Mouse (Mus musculus): Measurements from ENCODE around the gene Dtx1. TPM values are rescaled to one million over a fixed set of nuclear protein-coding genes. Genes with fewer than 3 reads are reported as not detected.

Dtx1 gene
- polyA plus RNA-seq, 1 experiment from 2014 or later, result 53.9 TPM

- H3K27me3 ChIP-seq (ENCODE audit: control insufficient read depth, insufficient read depth, low read length), result peaks cover 24% of the 10 kb centered on the region
- no peaks in the 10 kb centered on the region for H3K4me1 ChIP-seq (replicated peaks; ENCODE audit: control insufficient read depth, insufficient read depth, low read length)
- no peak overlapping the region for H3K4me2 ChIP-seq (replicated peaks)
- peaks cover 61% of the 10 kb centered on the region for H3K36me3 ChIP-seq (replicated peaks; ENCODE audit: control insufficient read depth, insufficient read depth)
- no peak for DNase-seq (ENCODE audit: low spot score)
- H3K27ac ChIP-seq, result no peak overlapping the region
- no peak overlapping the region for H3K9ac ChIP-seq
- H3K4me3 ChIP-seq (replicated peaks; ENCODE audit: low read length), result no peak overlapping the region
- WGBS, result 85% methylated on average over 3 of the region's 3 CpGs
- no peak for ATAC-seq (ENCODE audit: low FRiP score)
- H3K9me3 ChIP-seq (ENCODE audit: control insufficient read depth, low read length), result no peaks in the 10 kb centered on the region
Measured at GRCm38 (mm10) chr5:120687484-120687851, 24.3 kb downstream of the Dtx1 start.

DNA sequence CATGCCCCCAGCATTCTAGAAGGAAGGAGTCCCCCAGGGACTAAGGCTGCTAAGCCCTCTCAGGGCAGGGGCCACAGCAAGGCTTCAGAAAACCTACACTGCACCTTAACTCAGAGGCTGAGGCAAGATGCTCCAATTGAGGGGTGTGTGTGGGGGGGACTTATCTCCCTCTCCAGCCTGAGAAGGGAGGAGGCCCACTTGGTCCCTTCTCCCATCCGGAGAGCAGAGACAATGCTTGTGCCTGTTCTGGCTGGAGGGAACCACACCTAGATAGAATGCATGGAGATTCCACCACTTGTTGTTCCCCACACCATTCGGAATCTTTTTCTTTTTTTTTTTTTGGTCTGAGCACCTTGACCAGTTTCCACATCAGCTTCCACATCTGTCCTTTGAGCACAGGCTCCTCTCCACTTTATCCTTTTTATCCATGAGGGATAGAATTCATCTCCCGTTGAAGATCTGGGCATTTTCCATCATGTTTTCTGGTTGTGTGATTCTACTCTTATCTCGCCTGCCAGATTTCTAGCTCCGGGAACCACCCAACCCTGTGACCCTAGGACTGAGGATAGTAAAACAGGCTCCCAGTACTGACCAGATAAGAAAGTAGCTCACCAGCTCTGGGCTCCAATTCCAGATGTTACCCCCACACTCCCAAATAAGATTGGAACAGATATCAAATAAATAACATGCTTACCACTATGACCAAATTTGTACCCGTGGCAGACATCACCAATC, 24.8 kb downstream of the Dtx1 start:
- no peak overlapping the region for H3K9ac ChIP-seq
- ATAC-seq (ENCODE audit: low FRiP score), result no peak
- H3K36me3 ChIP-seq (replicated peaks; ENCODE audit: control insufficient read depth, insufficient read depth), result peaks cover 61% of the 10 kb centered on the region
- H3K4me2 ChIP-seq (replicated peaks), result no peak overlapping the region
- no peak overlapping the region for H3K27ac ChIP-seq
- H3K4me1 ChIP-seq (replicated peaks; ENCODE audit: control insufficient read depth, insufficient read depth, low read length), result no peaks in the 10 kb centered on the region
- 83% methylated on average over 6 of the region's 6 CpGs for WGBS
- peaks cover 29% of the 10 kb centered on the region for H3K27me3 ChIP-seq (ENCODE audit: control insufficient read depth, insufficient read depth, low read length)
- H3K9me3 ChIP-seq (ENCODE audit: control insufficient read depth, low read length), result no peaks in the 10 kb centered on the region
- no peak overlapping the region for H3K4me3 ChIP-seq (replicated peaks; ENCODE audit: low read length)
- DNase-seq (ENCODE audit: low spot score), result no peak

- H3K36me3 ChIP-seq (replicated peaks; ENCODE audit: control insufficient read depth, insufficient read depth), result peaks cover 62% of the 10 kb centered on the region
- no peak for ATAC-seq (ENCODE audit: low FRiP score)
Measured at GRCm38 (mm10) chr5:120685678-120686077, 26.0 kb downstream of the Dtx1 start.

GRCm38 (mm10) chr5:120682982-120683771, 28.6 kb downstream of the Dtx1 start:
- WGBS, result 11% methylated on average over 24 of the region's 24 CpGs
- Histone ChIP-seq H3K27me3 (ENCODE audit: control insufficient read depth, insufficient read depth, low read length) (peaks cover 29% of the 10 kb centered on the region), H3K4me2 (replicated peaks) (no peak overlapping the region), H3K36me3 (replicated peaks; ENCODE audit: control insufficient read depth, insufficient read depth) (peaks cover 54% of the 10 kb centered on the region), H3K9ac (no peak overlapping the region), H3K9me3 (ENCODE audit: control insufficient read depth, low read length) (no peaks in the 10 kb centered on the region), H3K4me3 (replicated peaks; ENCODE audit: low read length) (no peak overlapping the region), H3K27ac (no peak overlapping the region), H3K4me1 (replicated peaks; ENCODE audit: control insufficient read depth, insufficient read depth, low read length) (peaks cover 15% of the 10 kb centered on the region)
- DNase-seq (ENCODE audit: low spot score) (no peak), ATAC-seq (ENCODE audit: low FRiP score) (no peak)

More at GRCm38 (mm10) chr5:120685678-120686077, 26.0 kb downstream of the Dtx1 start:
- Histone ChIP-seq H3K4me1 (replicated peaks; ENCODE audit: control insufficient read depth, insufficient read depth, low read length) (peaks cover 1% of the 10 kb centered on the region), H3K4me3 (replicated peaks; ENCODE audit: low read length) (no peak overlapping the region), H3K27ac (no peak overlapping the region), H3K9ac (no peak overlapping the region), H3K27me3 (ENCODE audit: control insufficient read depth, insufficient read depth, low read length) (peaks cover 29% of the 10 kb centered on the region), H3K9me3 (ENCODE audit: control insufficient read depth, low read length) (no peaks in the 10 kb centered on the region), H3K4me2 (replicated peaks) (no peak overlapping the region)
- no peak for DNase-seq (ENCODE audit: low spot score)
- WGBS, result 81% methylated on average over 8 of the region's 8 CpGs

DNA sequence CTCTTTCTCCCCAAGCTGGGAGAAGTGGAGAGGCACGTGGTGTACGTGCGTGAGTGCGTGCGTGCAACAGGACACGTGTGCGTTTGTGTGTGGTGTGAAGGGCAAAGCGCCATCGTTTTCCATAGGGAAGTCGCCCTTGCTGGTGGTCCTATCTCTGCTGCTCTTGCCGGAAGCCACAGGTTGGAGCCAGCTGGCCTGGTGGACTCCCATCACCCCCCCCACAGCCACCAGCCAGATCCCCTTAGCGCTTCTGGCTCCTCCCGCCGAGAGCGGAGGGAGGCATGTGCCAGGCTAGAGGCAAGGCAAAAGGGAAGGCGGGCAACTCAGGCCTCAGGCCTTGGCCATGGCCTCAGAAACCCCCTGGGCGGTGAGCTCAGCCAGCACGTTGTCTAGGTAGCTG, 30.8 kb downstream of the Dtx1 start:
- H3K4me2 ChIP-seq (replicated peaks), result no peak overlapping the region; the same call in 1 of the 2 replicates
- H3K27ac ChIP-seq, result peak overlapping the region; percentile 80; the same call in 1 of the 2 replicates
- H3K4me3 ChIP-seq (replicated peaks; ENCODE audit: low read length), result no peak overlapping the region
- peaks cover 29% of the 10 kb centered on the region for H3K27me3 ChIP-seq (ENCODE audit: control insufficient read depth, insufficient read depth, low read length)
- ATAC-seq (ENCODE audit: low FRiP score) (no peak), DNase-seq (ENCODE audit: low spot score) (no peak)
- H3K9me3 ChIP-seq (ENCODE audit: control insufficient read depth, low read length), result no peaks in the 10 kb centered on the region
- peaks cover 15% of the 10 kb centered on the region for H3K4me1 ChIP-seq (replicated peaks; ENCODE audit: control insufficient read depth, insufficient read depth, low read length)
- 0 out of 2 replicates have a peak overlapping the region, but pooled peaks have one; percentile 29 for H3K9ac ChIP-seq
- peaks cover 46% of the 10 kb centered on the region for H3K36me3 ChIP-seq (replicated peaks; ENCODE audit: control insufficient read depth, insufficient read depth)
- WGBS, result 81% methylated on average over 18 of the region's 18 CpGs

- Histone ChIP-seq H3K27ac (peak overlapping the region; percentile 86), H3K27me3 (ENCODE audit: control insufficient read depth, insufficient read depth, low read length) (peaks cover 23% of the 10 kb centered on the region), H3K9ac (peak overlapping the region; percentile 39), H3K4me2 (replicated peaks) (peak overlapping the region; percentile 45), H3K9me3 (ENCODE audit: control insufficient read depth, low read length) (no peaks in the 10 kb centered on the region), H3K4me3 (replicated peaks; ENCODE audit: low read length) (peak overlapping the region; percentile 23), H3K36me3 (replicated peaks; ENCODE audit: control insufficient read depth, insufficient read depth) (peaks cover 38% of the 10 kb centered on the region), H3K4me1 (replicated peaks; ENCODE audit: control insufficient read depth, insufficient read depth, low read length) (peaks cover 15% of the 10 kb centered on the region)
- DNase-seq (ENCODE audit: low spot score) (peak; percentile 94), ATAC-seq (ENCODE audit: low FRiP score) (peak; percentile 86)
- under 1% methylated on average over 24 of the region's 24 CpGs for WGBS
Measured at GRCm38 (mm10) chr5:120679676-120680555, 31.8 kb downstream of the Dtx1 start.

- H3K4me3 ChIP-seq (replicated peaks; ENCODE audit: low read length), result no peak overlapping the region
- 26% methylated on average over 2 of the region's 2 CpGs for WGBS
- ATAC-seq (ENCODE audit: low FRiP score), result no peak
- H3K27ac ChIP-seq, result no peak overlapping the region
- H3K36me3 ChIP-seq (replicated peaks; ENCODE audit: control insufficient read depth, insufficient read depth), result peaks cover 20% of the 10 kb centered on the region
- H3K4me2 ChIP-seq (replicated peaks), result no peak overlapping the region
- peaks cover 5% of the 10 kb centered on the region; the same call in 1 of the 2 replicates for H3K27me3 ChIP-seq (ENCODE audit: control insufficient read depth, insufficient read depth, low read length)
- H3K9me3 ChIP-seq (ENCODE audit: control insufficient read depth, low read length), result no peaks in the 10 kb centered on the region
- no peak overlapping the region for H3K9ac ChIP-seq
- DNase-seq (ENCODE audit: low spot score), result no peak
- H3K4me1 ChIP-seq (replicated peaks; ENCODE audit: control insufficient read depth, insufficient read depth, low read length), result peaks cover 15% of the 10 kb centered on the region
Measured at GRCm38 (mm10) chr5:120677516-120677915, 34.2 kb downstream of the Dtx1 start.

GRCm38 (mm10) chr5:120674229-120675145, 37.2 kb downstream of the Dtx1 start:
- Histone ChIP-seq H3K4me1 (replicated peaks; ENCODE audit: control insufficient read depth, insufficient read depth, low read length) (peaks cover 3% of the 10 kb centered on the region; the same call in 1 of the 2 replicates), H3K36me3 (replicated peaks; ENCODE audit: control insufficient read depth, insufficient read depth) (no peaks in the 10 kb centered on the region), H3K27me3 (ENCODE audit: control insufficient read depth, insufficient read depth, low read length) (no peaks in the 10 kb centered on the region), H3K9ac (no peak overlapping the region), H3K9me3 (ENCODE audit: control insufficient read depth, low read length) (no peaks in the 10 kb centered on the region), H3K4me2 (replicated peaks) (peak overlapping the region; percentile 13; the same call in 1 of the 2 replicates), H3K27ac (no peak overlapping the region), H3K4me3 (replicated peaks; ENCODE audit: low read length) (no peak overlapping the region)
- WGBS, result 26% methylated on average over 21 of the region's 21 CpGs
- DNase-seq (ENCODE audit: low spot score) (peak; percentile 42), ATAC-seq (ENCODE audit: low FRiP score) (0 out of 2 replicates have a peak, but pooled peaks have one; percentile 19)
